Mouse (Mus musculus) stomach, embryonic 15.5 days (tissue): Measurements from ENCODE around the gene Scml4. TPM values are rescaled to one million over a fixed set of nuclear protein-coding genes. Genes with fewer than 3 reads are reported as not detected.
A peak's percentile ranks its signal among the peaks of the same experiment; 100 is the strongest.

ENCODE experiments used
- ATAC-seq: fragments of 200-750 bp; cut with Nextera tagmentation; 2 replicates; pipeline ENCODE4 v1.8.0; 2017; ENCODE audit warnings: low read depth, moderate number of reproducible peaks, moderate TSS enrichment; ENCODE audit not compliant: insufficient read depth, low FRiP score
- H3K27ac ChIP-seq: fragments of 300-500 bp; sonication (generic); 2 replicates; pipeline ENCODE4 v1.5.1; 2015; ENCODE audit warnings: mild to moderate bottlenecking, inconsistent platforms
- H3K27me3 ChIP-seq: fragments of 300-500 bp; sonication (generic); replicated peaks from 2 replicates; pipeline ENCODE4 v1.6.1; 2015; ENCODE audit warnings: inconsistent platforms
- H3K36me3 ChIP-seq: fragments of 300-500 bp; sonication (generic); 2 replicates; pipeline ENCODE4 v1.6.1; 2015; ENCODE audit warnings: inconsistent platforms
- H3K4me1 ChIP-seq: fragments of 300-500 bp; sonication (generic); 2 replicates; pipeline ENCODE4 v1.6.1; 2015; ENCODE audit warnings: inconsistent platforms
- H3K4me2 ChIP-seq: fragments of 300-500 bp; sonication (generic); 2 replicates; pipeline ENCODE4 v1.6.1; 2015; ENCODE audit warnings: mild to moderate bottlenecking, inconsistent platforms
- H3K4me3 ChIP-seq: fragments of 300-500 bp; sonication (generic); replicated peaks from 2 replicates; pipeline ENCODE4 v1.5.1; 2015; ENCODE audit warnings: inconsistent platforms
- H3K9ac ChIP-seq: fragments of 300-500 bp; sonication (generic); 2 replicates; pipeline ENCODE4 v1.6.1; 2015; ENCODE audit warnings: inconsistent platforms
- H3K9me3 ChIP-seq: fragments of 300-500 bp; sonication (generic); 2 replicates; pipeline ENCODE4 v1.6.1; 2016; ENCODE audit warnings: inconsistent platforms
- WGBS: fragments of 180-500 bp; shearing (Covaris S2); methylation state at CpG from one replicate; pipeline ENCODE4 v1.1.7; 2015; 5-methylcytosine and 5-hydroxymethylcytosine counted together
- polyA plus RNA-seq: library from polyadenylated mRNA; unstranded; fragments of >200 nt; fragmentation: Nextera tagmentation; extraction: Ambion mirVana; gene quantifications from 2 replicates; pipeline ENCODE4 v1.2.1, GENCODE M21; 2015

Gene Scml4
- polyA plus RNA-seq, 1 experiment from 2014 or later, result 11.6 TPM

DNA sequence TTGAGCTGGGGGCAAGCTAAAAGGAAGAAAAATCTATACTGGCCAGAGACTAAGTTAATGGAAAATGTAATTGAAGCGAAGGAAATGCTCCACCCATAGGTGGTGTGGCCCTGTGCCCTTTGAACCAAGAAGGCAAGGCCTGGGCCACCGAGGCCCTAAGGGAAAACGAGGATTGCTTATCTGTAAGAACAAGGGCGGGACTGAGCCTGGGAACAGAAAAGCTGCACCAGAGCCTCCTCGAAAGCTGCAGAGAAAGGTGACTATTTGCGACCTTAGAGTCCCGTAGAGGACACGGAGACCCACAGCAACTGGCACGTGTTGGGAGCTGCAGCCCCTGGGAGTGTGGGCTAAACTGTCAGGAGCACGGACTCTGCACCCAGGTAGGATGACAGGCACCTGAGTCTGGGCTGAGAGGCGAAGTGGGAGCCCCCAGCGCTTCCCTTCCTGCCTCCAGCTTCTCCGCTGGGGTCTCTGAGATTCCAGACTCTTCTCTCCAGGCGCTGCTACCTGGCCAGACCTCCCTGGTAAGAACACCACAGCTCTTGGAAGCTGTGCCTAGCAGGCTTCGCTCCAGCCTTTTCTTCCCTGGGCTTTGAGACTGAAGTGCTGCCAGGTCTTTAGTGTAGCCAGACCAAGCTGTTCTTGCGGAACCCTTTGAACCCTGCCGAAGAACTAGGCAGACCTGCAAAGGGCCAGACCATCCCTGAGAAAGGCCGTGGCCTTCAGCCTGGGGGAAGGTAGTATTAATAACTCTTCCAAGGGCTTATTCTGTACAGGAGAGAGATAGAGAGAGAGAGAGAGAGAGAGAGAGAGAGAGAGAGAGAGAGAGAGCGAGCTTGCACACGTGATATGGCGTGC lies 80.3 kb downstream of the Scml4 start:
- H3K27me3 ChIP-seq, result no peaks in the 10 kb centered on the region
- no peaks in the 10 kb centered on the region for H3K36me3 ChIP-seq
- peaks cover 21% of the 10 kb centered on the region for H3K4me1 ChIP-seq
- peak; percentile 63; the same call in 1 of the 2 replicates for ATAC-seq
- H3K27ac ChIP-seq, result peak overlapping the region; percentile 66
- no peaks in the 10 kb centered on the region for H3K9me3 ChIP-seq
- peak overlapping the region; percentile 57 for H3K4me2 ChIP-seq
- 71% methylated on average over 21 of the region's 21 CpGs for WGBS
- peak overlapping the region; percentile 31 for H3K4me3 ChIP-seq
- no peak overlapping the region for H3K9ac ChIP-seq

DNA sequence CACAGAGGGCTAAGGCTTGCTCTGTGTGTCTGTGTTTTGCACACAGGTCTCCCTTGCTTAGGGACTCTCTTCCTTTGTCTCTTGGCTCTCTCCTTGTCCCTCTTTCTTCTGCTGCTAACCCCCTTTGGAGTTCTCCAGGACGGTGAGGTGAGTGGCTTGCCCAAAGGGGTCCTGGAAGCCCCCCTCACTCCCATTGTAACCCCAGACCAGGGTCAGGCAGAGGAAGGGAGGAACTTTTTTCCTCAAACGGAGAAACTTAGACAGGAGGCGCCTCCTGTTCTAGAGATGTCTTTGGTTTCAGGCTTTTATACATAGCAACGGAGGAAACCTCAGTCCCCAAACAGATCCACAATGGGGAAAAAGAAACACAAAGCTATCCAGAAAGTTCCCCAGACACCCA lies 81.1 kb downstream of the Scml4 start:
- H3K27me3 ChIP-seq, result no peaks in the 10 kb centered on the region
- WGBS, result 54% methylated on average over 4 of the region's 4 CpGs
- peak overlapping the region; percentile 57 for H3K4me2 ChIP-seq
- H3K9ac ChIP-seq, result no peak overlapping the region; the same call in 1 of the 2 replicates
- no peaks in the 10 kb centered on the region for H3K9me3 ChIP-seq
- H3K36me3 ChIP-seq, result no peaks in the 10 kb centered on the region
- H3K4me1 ChIP-seq, result peaks cover 21% of the 10 kb centered on the region
- H3K4me3 ChIP-seq, result peak overlapping the region; percentile 31
- ATAC-seq, result no peak
- peak overlapping the region; percentile 92; the same call in 1 of the 2 replicates for H3K27ac ChIP-seq

DNA sequence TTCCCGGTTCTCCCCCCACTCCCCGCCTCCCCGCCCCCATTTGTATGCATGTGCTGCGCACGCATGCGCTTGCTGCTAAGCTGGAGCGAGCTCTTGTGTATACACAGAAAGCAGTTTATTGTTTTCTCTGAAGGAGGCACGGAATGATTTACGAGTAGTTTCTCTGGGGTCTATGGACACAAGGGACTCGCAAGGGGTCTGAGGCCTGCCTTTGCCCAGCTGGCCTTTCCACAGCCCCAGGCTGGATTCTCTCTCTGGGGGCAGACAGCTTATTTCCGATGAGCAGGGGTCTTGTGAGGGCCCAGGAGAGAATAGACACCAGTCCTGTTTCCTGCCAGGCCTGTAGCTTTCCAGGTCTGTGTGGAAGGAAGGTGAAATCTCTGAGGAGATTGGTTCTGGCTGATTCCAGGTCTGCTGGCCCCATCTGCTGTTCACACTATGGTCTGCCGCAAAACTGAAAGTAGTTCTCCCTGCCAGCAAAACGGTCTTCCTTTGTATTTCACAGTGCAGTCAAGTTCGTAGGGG lies 81.6 kb downstream of the Scml4 start:
- peak; percentile 52; the same call in 1 of the 2 replicates for ATAC-seq
- H3K27ac ChIP-seq, result peak overlapping the region; percentile 92
- peak overlapping the region; percentile 31 for H3K4me3 ChIP-seq
- WGBS, result 45% methylated on average over 14 of the region's 14 CpGs
- no peaks in the 10 kb centered on the region for H3K27me3 ChIP-seq
- H3K36me3 ChIP-seq, result no peaks in the 10 kb centered on the region
- H3K4me1 ChIP-seq, result peaks cover 21% of the 10 kb centered on the region
- H3K4me2 ChIP-seq, result peak overlapping the region; percentile 57
- peak overlapping the region; percentile 29 for H3K9ac ChIP-seq
- no peaks in the 10 kb centered on the region for H3K9me3 ChIP-seq

GRCm38 (mm10) chr10:42942300-42942699 lies 82.1 kb downstream of the Scml4 start:
- Histone ChIP-seq H3K36me3 (no peaks in the 10 kb centered on the region), H3K9me3 (no peaks in the 10 kb centered on the region), H3K4me3 (no peak overlapping the region; the same call in 1 of the 2 replicates), H3K4me1 (peaks cover 21% of the 10 kb centered on the region), H3K27ac (peak overlapping the region; percentile 92; the same call in 1 of the 2 replicates), H3K4me2 (peak overlapping the region; percentile 57; the same call in 1 of the 2 replicates), H3K9ac (no peak overlapping the region), H3K27me3 (no peaks in the 10 kb centered on the region)
- ATAC-seq, result no peak
- 85% methylated on average over 3 of the region's 3 CpGs for WGBS

GRCm38 (mm10) chr10:42945316-42945715 lies 85.1 kb downstream of the Scml4 start:
- Histone ChIP-seq H3K4me2 (no peak overlapping the region), H3K36me3 (no peaks in the 10 kb centered on the region), H3K4me3 (no peak overlapping the region), H3K27ac (no peak overlapping the region), H3K27me3 (no peaks in the 10 kb centered on the region), H3K9ac (no peak overlapping the region), H3K9me3 (no peaks in the 10 kb centered on the region), H3K4me1 (peaks cover 19% of the 10 kb centered on the region)
- WGBS, result 65% methylated on average over 4 of the region's 4 CpGs
- ATAC-seq, result no peak

DNA sequence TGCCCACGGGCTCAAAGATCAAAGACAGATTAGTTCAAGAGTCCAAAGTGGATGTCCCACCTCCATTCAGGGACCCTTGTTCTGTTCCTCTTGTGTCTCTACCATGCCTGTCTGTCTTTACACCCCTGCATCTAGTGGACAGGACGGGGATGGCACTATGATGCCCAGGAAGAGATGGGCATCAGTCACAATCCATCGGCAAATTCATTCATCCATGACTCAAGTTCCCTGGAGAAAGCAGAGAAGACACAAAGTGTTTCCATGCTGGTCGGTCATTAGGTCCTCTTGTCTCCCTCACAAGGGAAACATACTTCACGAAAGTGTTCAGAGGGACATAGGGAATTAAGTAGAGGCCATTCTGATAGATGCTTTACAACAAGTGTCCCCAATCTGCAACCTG lies 87.2 kb downstream of the Scml4 start:
- Histone ChIP-seq H3K4me3 (no peak overlapping the region), H3K27me3 (no peaks in the 10 kb centered on the region), H3K9ac (no peak overlapping the region), H3K4me2 (no peak overlapping the region), H3K9me3 (no peaks in the 10 kb centered on the region), H3K27ac (no peak overlapping the region), H3K36me3 (no peaks in the 10 kb centered on the region), H3K4me1 (peaks cover 15% of the 10 kb centered on the region; the same call in 1 of the 2 replicates)
- WGBS, result 86% methylated on average over 5 of the region's 5 CpGs
- no peak for ATAC-seq

DNA sequence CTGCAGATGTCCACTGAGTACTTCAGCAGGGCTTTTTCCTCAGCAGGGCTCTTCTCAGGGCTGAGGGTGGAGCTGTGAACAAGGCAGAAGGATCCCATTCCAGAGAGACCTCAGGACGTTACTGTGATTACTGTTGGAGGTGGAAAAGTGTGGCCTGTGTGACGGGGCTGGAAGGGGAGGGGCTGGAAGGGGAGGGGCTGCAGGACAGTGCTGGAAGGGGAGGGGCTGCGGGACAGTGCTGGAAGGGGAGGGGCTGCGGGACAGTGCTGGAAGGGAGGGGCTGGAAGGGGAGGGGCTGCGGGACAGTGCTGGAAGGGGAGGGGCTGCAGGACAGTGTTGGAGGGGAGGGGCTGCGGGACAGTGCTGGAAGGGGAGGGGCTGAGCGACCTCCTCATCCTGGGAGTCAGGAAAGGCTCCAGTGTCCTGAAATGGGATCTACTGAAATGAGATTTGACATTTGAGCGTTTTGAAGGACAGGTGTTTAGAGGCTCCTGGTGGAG lies 90.1 kb downstream of the Scml4 start:
- Histone ChIP-seq H3K36me3 (no peaks in the 10 kb centered on the region), H3K9ac (no peak overlapping the region), H3K27ac (0 out of 2 replicates have a peak overlapping the region, but pooled peaks have one; percentile 41), H3K4me3 (0 out of 2 replicates have a peak overlapping the region, but pooled peaks have one; percentile 3), H3K27me3 (no peaks in the 10 kb centered on the region), H3K9me3 (no peaks in the 10 kb centered on the region), H3K4me2 (peak overlapping the region; percentile 42), H3K4me1 (peaks cover 15% of the 10 kb centered on the region; the same call in 1 of the 2 replicates)
- WGBS, result 2% methylated on average over 7 of the region's 8 CpGs
- peak; percentile 66; the same call in 1 of the 2 replicates for ATAC-seq

GRCm38 (mm10) chr10:42951078-42952045 lies 91.2 kb downstream of the Scml4 start:
- H3K27me3 ChIP-seq, result no peaks in the 10 kb centered on the region
- H3K4me2 ChIP-seq, result no peak overlapping the region
- H3K27ac ChIP-seq, result no peak overlapping the region
- WGBS, result 37% methylated on average over 20 of the region's 20 CpGs
- H3K9me3 ChIP-seq, result no peaks in the 10 kb centered on the region
- no peak overlapping the region for H3K9ac ChIP-seq
- no peak overlapping the region for H3K4me3 ChIP-seq
- H3K36me3 ChIP-seq, result no peaks in the 10 kb centered on the region
- H3K4me1 ChIP-seq, result peaks cover 15% of the 10 kb centered on the region; the same call in 1 of the 2 replicates
- peak; percentile 11; the same call in 1 of the 2 replicates for ATAC-seq

GRCm38 (mm10) chr10:42952046-42952420 lies 91.9 kb downstream of the Scml4 start:
- Histone ChIP-seq H3K4me1 (peaks cover 15% of the 10 kb centered on the region; the same call in 1 of the 2 replicates), H3K36me3 (no peaks in the 10 kb centered on the region), H3K9ac (no peak overlapping the region), H3K9me3 (no peaks in the 10 kb centered on the region), H3K27me3 (0 out of 2 replicates have a peak, but pooled peaks cover 6% of the 10 kb centered on the region), H3K4me2 (no peak overlapping the region), H3K27ac (no peak overlapping the region), H3K4me3 (no peak overlapping the region)
- ATAC-seq, result no peak
- 25% methylated on average over 9 of the region's 9 CpGs for WGBS

- Histone ChIP-seq H3K36me3 (no peaks in the 10 kb centered on the region), H3K4me1 (peaks cover 17% of the 10 kb centered on the region), H3K9me3 (no peaks in the 10 kb centered on the region), H3K27ac (no peak overlapping the region), H3K27me3 (0 out of 2 replicates have a peak, but pooled peaks cover 7% of the 10 kb centered on the region), H3K9ac (no peak overlapping the region), H3K4me2 (no peak overlapping the region), H3K4me3 (no peak overlapping the region)
- no peak for ATAC-seq
- 75% methylated on average over 5 of the region's 5 CpGs for WGBS
Measured at GRCm38 (mm10) chr10:42953601-42954000, 93.4 kb downstream of the Scml4 start.

GRCm38 (mm10) chr10:42955205-42955604 lies 95.0 kb downstream of the Scml4 start:
- H3K4me3 ChIP-seq, result no peak overlapping the region
- H3K27ac ChIP-seq, result no peak overlapping the region
- H3K4me2 ChIP-seq, result no peak overlapping the region
- 99% methylated on average over 3 of the region's 3 CpGs for WGBS
- H3K9ac ChIP-seq, result no peak overlapping the region
- H3K9me3 ChIP-seq, result no peaks in the 10 kb centered on the region
- ATAC-seq, result no peak
- no peaks in the 10 kb centered on the region for H3K36me3 ChIP-seq
- peaks cover 11% of the 10 kb centered on the region for H3K4me1 ChIP-seq
- 0 out of 2 replicates have a peak, but pooled peaks cover 7% of the 10 kb centered on the region for H3K27me3 ChIP-seq
